Mouse (Mus musculus): ENCODE data around the gene Commd1.

Gene Commd1

GRCm38 (mm10) chr11:22857705-22858440, 124.3 kb downstream of the Commd1 start:
- DNase-seq = no peak

DNA sequence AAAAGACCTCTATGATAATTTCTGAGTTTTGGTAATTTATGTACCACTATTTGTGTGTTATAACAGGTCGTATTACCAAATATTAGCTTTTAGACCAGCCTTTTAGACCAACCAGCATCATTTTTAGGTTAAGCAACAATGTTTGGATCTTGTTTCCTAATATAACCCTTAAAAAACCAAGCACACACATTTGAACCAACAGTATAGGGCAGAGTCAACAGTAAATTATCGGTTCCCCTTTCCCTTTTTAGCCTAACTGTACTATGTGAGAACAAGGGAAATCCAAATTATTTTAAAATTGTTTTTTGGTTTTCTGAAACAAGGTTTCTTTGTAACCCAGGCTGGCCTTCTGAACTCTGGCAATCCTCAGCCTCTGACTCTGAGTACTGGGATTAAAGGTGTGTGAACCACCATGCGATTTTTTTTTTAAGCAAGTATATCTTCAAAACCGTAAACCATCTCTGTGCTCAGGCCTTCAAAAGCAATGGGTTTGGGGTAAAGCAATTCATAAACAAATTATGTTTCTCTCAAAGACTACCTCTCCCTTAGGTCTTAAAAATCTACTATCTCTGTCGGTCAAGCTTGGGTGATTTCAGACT, 125.0 kb downstream of the Commd1 start:
- DNase-seq = no peak

DNA sequence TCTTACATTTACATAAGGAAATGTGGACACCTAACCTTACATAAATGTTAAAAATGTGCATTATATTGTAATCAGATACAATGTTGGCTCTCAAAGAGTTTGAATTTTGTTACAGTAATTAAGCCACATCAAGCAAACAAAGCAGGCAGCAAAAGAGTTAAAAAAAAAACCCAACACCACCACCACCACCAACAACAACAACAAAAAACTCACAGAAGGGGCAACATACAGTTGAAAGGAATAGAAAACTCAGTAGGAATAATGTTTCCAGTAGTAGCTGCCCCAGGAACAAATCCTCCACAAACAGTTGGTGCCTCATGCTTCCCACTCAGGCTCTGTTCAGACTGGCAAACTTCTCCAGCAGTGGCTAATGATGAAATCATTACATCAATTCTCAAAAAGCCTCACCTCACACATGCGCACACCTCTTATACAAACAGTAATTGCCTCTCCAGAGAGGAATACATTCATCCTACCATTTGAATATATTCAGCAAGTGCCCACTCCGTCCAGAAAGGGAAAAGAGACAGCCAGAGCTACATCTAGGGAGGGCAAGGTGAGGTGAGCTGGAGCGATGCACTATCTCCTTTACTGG, 125.7 kb downstream of the Commd1 start:
- DNase-seq = no peak

- DNase-seq = no peak
Measured at GRCm38 (mm10) chr11:22854571-22854970, 127.6 kb downstream of the Commd1 start.

GRCm38 (mm10) chr11:22853477-22854157, 128.6 kb downstream of the Commd1 start:
- DNase-seq = no peak

GRCm38 (mm10) chr11:22852510-22852909, 129.7 kb downstream of the Commd1 start:
- DNase-seq = no peak

DNA sequence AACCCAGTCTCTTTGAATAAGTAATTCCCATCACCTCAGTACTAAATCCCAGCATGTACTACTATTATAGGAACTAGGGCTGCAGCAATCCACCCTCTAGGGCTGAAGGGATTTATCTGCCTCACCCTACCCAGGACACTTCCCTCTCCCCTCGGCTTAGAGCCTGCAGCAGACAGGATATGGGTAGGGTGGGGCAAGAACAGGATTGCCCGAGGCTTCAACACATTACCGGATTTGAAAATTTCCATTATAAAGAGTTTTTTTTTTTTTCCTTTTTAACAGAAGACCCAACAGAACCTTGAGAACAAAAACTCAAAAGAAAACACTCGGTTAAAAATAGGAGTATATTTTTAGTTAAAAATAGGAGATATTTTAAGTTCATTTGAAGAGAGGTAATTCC, 130.8 kb downstream of the Commd1 start:
- DNase-seq = no peak

DNA sequence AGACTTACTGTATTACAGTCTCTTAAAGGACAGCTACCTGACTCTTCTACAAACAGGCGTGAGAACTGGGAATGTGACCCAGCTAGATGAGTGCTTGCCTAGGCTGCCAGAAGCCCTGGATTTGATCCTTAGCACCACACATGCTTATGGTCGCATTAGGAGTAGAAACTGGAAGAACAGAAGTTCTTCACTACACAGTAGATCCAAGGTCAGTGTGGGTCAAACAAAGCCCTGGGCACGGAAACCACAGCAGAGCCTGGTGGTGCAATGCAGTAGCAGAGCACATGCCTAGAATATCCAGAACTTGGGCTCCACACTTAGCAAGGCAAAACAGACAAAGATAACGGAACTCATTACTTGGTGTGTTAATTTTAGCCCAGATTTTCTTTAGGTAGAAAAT, 132.1 kb downstream of the Commd1 start:
- no peak for DNase-seq

DNA sequence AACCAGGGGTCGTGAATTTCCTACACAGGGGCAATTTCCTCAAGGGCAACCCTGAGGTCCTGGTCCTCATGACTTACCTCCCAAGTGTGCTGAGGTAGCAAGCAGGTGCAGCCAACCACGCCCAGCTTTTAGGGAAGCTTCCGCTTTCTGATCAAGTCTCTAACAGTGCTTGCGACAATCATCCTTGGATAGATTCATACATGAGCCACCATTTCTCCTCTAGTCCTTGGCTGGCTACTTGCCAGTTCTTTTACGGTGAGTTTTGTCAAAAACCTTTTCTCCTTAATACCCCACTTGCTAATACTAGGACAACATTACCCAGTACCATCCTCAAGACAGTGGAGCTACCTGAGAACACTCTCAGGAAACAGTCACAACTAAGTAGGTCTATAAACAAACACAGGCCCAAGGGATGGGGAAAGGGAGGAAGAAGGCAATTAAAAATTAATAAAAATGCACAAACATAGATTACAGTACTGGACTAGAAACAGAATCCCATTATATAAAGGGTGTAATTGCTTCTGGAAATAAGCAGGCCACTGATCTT, 133.5 kb downstream of the Commd1 start:
- DNase-seq = no peak

DNA sequence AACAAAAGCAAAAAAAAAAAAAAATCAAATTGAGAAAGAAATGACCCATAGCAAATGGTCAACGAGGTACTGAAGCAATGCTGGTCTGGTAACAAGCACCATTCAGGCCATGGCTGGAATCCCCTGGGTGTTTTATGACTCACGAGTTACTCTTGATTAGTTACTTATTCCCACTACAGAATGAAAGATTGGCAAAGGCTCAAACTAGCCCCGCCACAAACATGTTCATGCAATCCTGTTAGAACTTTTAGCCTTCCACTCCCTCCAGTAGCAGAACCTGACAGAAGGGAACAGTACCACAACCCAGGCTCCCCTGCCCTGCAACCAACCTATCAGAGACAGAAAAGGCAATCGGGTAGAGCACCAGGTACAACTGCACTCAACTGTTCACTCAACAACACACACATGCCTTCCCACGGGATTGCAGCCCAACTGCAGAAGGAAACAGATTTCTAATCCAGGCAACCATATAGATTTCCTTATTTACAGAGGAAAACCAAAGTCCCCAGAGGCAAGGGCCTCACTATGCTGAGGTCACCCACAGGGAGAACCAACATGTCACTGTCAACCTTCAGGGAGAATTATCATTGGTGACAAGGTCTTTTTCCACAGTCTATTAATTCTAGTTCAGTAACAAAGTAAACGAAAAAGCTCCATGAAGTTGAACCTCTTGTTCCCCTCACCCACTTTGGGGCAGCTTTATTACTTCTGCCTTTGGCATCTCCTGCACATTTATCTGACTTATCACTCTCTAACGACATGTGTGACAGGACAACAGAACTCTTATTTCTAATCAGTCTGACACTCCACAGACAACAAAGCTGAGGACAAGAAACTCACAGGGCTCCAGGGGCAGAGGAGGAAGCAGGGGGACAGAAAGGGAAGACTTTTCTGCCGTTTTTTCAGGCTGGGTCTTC, 134.2 kb downstream of the Commd1 start:
- no peak for DNase-seq

- no peak for DNase-seq
Measured at GRCm38 (mm10) chr11:22846960-22847731, 135.0 kb downstream of the Commd1 start.

Measured in cerebellum, adult 8-10 months (tissue).